Mouse (Mus musculus): ENCODE measurements around the gene Olfr522.

GRCm38 (mm10) chr7:140208677-140209076 lies 44.1 kb upstream of the Olfr522 start:
- TF ChIP-seq CTCF (conservative IDR thresholded peaks at IDR 0.05 in 1 of 2, IDR thresholded peaks at IDR 0.05 in 1 of 2; ENCODE audit: low read depth in 2 of 2, low read length in 2 of 2) (no peak), MAX (IDR thresholded peaks at IDR 0.05; ENCODE audit: low read length) (no peak), MEF2A (IDR thresholded peaks at IDR 0.05; ENCODE audit: borderline replicate concordance, low read depth, low read length) (no peak), CHD2 (IDR thresholded peaks at IDR 0.05; ENCODE audit: low read length) (no peak), USF2 (conservative IDR thresholded peaks at IDR 0.05; ENCODE audit: low read depth, low read length) (no peak), EP300 (IDR thresholded peaks at IDR 0.05; ENCODE audit: low read length) (no peak), POLR2A (IDR thresholded peaks at IDR 0.05; ENCODE audit: low read depth, low read length) (no peak), UBTF (IDR thresholded peaks at IDR 0.05; ENCODE audit: low read depth, low read length) (no peak), KAT2A (IDR thresholded peaks at IDR 0.05; ENCODE audit: insufficient replicate concordance, low read length) (no peak), GABPA (IDR thresholded peaks at IDR 0.05; ENCODE audit: insufficient replicate concordance, low read depth, low read length) (no peak), USF1 (IDR thresholded peaks at IDR 0.05; ENCODE audit: low read depth, low read length) (no peak), ZNF384 (IDR thresholded peaks at IDR 0.05; ENCODE audit: low read depth, low read length) (no peak), NRF1 (IDR thresholded peaks at IDR 0.05; ENCODE audit: low read depth, low read length) (no peak)

Data from CH12.LX (cell line).